Mouse (Mus musculus) heart, adult 9 months (tissue): ENCODE measurements around the gene Wfdc13.
"Not testable (repeated sequence)": the region's sequence is repeated elsewhere in the genome, so short reads cannot be mapped to it uniquely, and the experiment has no call there.

Experiments used
- DNase-seq, 2 experiments: peaks; one replicate each; pipeline ENCODE4 v3.0.0; 2022; ENCODE audit warnings: low spot score in 2 of 2

The Wfdc13 gene

DNA sequence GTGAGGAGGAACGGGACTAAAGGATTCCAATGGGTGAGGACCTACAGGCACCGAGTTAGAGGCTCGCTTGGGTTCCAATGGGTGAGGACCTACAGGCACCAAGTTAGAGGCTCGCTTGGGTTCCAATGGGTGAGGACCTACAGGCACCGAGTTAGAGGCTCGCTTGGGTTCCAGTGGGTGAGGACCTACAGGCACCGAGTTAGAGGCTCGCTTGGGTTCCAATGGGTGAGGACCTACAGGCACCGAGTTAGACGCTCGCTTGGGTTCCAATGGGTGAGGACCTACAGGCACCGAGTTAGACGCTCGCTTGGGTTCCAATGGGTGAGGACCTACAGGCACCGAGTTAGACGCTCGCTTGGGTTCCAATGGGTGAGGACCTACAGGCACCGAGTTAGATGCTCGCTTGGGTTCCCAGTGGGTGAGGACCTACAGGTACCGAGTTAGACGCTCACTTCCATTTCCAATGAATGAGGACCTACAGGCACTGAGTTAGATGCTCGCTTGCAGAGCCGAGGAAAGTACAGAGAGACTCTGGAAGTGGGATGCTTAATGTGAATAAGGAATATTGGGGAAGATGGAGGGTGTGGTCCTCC lies 31.4 kb downstream of the Wfdc13 start:
- not testable (repeated sequence) for DNase-seq

DNA sequence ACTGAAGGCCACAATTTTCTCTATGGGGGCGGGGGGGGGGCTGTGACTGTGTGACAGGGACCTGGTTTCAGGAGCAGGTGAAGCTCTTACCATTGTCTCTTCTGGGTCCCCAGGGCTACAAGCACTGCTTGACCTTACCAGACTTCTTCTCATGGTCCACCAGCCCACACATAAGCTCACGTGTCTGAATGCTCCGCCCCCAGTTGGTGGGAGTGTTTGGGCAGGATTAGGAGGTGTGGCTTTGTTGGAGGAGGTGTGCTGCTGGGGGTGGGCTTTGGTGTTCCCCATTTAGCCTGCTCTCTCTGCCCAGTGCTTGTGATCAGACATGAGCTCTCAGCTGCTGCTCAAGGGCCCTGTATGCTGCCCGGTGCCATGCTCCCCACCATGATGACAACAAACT lies 38.4 kb downstream of the Wfdc13 start:
- no peak for DNase-seq

DNA sequence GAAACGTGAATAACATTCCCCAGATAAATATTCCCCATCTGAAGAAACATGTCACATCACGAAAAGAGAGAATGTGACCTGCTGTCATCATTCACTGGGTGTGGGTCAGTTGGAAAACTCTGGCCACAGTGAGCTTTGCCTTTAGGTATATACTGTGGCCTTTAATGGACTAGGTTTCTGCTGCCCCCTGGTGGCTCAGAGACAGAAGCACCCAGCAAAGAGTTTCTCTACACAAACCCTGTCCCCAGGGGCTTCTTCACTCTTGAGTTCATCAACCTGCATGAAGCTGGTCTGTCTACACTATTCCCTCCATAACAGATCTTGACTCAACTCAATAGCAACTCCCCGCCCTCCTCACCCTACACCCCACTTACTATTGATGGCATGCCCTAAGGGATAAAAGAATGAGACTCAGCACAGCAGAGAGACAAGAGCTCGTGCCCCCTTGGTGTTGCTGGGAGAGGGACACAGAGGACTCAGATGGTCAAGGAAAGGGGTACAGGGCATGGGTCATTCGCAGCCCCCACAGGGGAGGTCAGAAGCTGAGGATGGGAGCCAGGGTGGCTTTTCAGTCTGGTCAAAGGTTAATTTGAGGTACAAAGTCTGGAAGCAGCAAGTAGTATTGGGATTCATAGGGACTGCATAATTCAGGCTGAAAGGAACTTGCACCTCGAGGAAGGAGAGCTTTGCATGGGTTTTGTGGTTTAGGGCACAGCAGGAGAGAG lies 41.1 kb downstream of the Wfdc13 start:
- DNase-seq, result peak; percentile 23 to 39

DNA sequence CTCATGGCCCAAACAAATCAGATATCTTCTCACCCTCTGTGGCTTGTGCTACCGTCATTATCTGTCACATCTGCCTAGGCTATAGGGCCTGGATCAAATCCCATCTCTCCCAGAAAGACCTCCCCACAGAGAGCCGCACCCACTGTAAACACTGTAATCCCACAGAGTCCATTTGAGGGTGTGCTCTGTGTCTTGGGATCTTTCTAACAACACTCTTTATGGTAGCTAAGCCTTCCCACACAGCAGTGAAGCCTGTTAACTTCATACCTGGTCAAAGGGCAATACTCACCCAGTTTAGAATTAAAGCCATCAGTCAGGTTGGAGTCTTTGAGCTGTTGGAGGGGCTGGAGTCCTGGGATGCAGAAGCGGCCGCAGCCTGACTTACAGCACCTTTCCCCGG lies 46.8 kb downstream of the Wfdc13 start:
- DNase-seq, result no peak

DNA sequence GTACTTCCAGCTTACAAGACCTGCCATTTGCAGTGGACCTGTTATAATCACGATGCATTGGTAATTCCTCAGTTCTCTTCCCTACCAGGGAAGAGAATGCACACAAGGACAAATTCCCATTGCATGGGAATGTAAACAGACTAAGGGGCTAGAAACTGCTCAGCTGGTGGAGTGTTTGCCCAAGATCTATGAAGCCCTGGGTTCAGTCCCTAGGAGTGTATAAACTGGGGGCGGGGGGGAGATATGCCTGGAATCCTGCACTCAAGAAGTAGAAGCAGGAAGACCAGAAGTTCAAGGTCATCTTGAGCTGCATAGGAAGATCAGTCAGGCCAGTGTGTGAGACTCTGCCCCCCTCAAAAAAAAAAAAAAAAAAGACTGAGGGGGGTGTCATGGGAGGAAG lies 48.4 kb downstream of the Wfdc13 start:
- DNase-seq, result no peak

DNA sequence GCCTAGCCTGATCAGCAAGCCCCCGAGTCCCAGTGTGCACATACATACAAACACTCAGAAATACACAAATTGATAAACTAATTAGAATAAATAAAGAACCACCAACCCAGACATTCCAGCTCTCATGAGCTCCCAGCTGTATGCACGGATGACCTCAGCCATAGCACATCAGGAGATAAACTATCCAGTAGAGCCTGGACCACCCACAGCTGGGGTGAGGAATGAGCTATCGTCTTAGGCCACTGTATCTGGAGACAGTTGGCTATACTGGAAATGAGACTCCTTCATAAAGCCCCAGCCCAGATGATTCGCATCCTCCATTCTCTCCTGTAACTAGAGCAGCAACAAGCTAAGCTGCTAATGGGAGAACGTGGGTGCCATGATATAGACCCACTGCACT lies 49.9 kb downstream of the Wfdc13 start:
- no peak for DNase-seq

DNA sequence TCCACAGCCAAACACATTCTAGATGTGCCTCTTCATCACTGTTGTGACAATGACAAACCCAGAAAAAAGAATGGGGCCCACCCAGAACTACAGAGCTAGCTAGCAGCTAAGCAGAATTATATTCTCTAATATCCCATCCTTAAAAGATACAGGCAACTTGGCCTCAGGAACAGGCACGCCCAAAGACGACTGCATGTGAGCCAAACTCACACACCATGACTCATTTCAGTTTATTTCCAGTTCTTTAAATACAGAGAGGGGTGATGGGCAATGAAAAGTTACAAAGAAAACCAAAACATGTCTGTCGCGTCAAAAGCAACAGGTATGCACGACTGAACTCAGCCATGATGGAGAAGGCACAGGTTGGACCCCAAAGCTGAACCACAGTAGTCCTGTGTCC lies 50.5 kb downstream of the Wfdc13 start:
- no peak for DNase-seq
